Mouse (Mus musculus): ENCODE data around the gene Sult1d1. TPM values are rescaled to one million over a fixed set of nuclear protein-coding genes. Genes with fewer than 3 reads are reported as not detected.
"Not testable (repeated sequence)": the region's sequence is repeated elsewhere in the genome, so short reads cannot be mapped to it uniquely, and the experiment has no call there.

The Sult1d1 gene
- polyA plus RNA-seq, 1 experiment from 2014 or later = 3.4 TPM

DNA sequence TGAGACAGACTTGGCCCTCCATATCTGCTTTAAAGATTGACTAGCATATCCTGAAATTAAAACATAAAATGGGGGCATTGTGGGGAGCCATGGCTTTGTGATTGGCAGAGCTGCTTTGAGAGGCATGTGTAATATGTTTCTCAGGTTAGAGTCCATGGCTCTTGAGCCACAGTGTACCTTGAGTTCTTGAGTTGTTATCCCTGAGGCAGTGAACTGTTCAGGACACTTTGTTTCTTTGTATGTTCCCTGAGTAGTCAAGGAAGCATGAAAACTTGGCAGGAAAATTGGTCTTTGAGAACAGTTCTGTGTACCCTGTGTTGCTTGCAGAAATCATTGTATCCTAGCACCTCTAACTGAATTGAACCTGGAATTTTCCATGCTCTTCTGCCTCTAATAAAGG is 5.9 kb downstream of the Sult1d1 start:
- ATAC-seq (ENCODE audit: insufficient read depth) = no peak
- Histone ChIP-seq H3K9ac (no peak overlapping the region), H3K4me1 (replicated peaks) (no peaks in the 10 kb centered on the region), H3K36me3 (replicated peaks) (no peaks in the 10 kb centered on the region), H3K4me2 (no peak overlapping the region), H3K4me3 (replicated peaks) (no peak overlapping the region), H3K27ac (replicated peaks) (no peak overlapping the region), H3K9me3 (replicated peaks) (no peaks in the 10 kb centered on the region), H3K27me3 (no peaks in the 10 kb centered on the region)

DNA sequence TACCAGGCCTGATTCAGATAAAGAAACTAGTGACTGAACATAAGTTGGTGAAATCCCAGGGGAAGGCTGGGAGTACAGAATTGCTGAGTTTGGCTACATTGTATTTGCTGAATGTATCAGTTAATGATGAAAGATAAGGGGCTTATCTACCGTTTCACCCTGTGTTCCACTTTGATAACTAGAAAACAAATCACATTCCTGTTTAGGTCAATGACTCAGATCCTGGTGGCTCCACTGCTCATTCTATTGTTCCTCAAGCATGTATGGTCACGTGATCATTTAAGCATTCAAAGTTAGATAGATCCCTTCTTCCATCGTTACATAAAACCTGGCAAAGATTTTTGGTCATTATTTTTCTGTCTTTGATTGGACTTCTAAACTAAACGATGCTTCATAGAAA is 6.3 kb downstream of the Sult1d1 start:
- WGBS (ENCODE audit: insufficient replicate concordance) = 51% methylated on average over 4 of the region's 4 CpGs

DNA sequence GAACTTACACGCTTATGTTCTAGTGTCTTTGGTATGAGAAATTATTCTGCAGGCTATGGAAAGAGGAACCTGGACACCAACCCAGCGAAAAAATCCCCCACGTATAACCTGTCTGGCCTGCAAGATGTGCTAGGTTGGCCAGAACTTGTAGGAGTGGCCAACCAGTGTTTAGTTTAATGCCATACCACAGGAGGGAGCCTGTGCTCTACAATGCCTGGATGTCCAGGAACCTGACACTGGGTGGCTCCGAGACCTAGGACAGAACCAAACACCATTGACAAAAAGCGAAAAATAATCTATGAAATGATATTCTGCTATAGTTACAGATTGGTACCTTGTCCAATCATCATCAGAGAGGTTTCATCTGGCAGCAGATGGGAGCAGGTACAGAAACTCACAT is 8.7 kb downstream of the Sult1d1 start:
- Histone ChIP-seq H3K27me3 (no peaks in the 10 kb centered on the region), H3K4me2 (no peak overlapping the region), H3K9me3 (replicated peaks) (no peaks in the 10 kb centered on the region), H3K4me3 (replicated peaks) (no peak overlapping the region), H3K9ac (no peak overlapping the region), H3K27ac (replicated peaks) (no peak overlapping the region), H3K4me1 (replicated peaks) (no peaks in the 10 kb centered on the region), H3K36me3 (replicated peaks) (no peaks in the 10 kb centered on the region)
- ATAC-seq (ENCODE audit: insufficient read depth) = no peak
- WGBS (ENCODE audit: insufficient replicate concordance) = 55% methylated on average over 5 of the region's 5 CpGs

More for the DNA sequence above, 6.3 kb downstream of the Sult1d1 start:
- Histone ChIP-seq H3K36me3 (replicated peaks) (no peaks in the 10 kb centered on the region), H3K27me3 (no peaks in the 10 kb centered on the region), H3K4me1 (replicated peaks) (no peaks in the 10 kb centered on the region), H3K9ac (no peak overlapping the region), H3K27ac (replicated peaks) (no peak overlapping the region), H3K9me3 (replicated peaks) (no peaks in the 10 kb centered on the region), H3K4me2 (no peak overlapping the region), H3K4me3 (replicated peaks) (no peak overlapping the region)
- ATAC-seq (ENCODE audit: insufficient read depth) = no peak

DNA sequence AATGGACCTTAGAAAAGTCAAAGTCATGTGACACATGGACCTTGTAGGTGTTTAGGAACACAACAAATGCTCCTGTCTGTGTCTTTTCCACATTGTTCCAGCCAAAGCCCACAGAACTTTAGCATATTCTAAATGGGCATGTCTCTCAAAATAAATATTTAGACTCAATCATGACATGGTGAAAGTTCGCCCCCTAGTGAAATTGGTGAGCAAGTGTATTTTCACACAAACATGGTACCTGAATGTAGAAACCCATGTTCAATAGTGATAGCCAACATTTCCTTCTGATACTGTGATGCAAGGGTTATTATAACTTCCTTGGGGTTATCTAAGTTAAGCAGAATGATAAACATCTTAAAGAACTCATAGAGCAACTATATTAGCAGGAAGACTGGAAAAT is 17.9 kb downstream of the Sult1d1 start:
- H3K4me2 ChIP-seq = no peak overlapping the region
- H3K36me3 ChIP-seq (replicated peaks) = no peaks in the 10 kb centered on the region
- H3K4me1 ChIP-seq (replicated peaks) = no peaks in the 10 kb centered on the region
- no peak overlapping the region for H3K9ac ChIP-seq
- 24% methylated on average over 1 of the region's 1 CpGs for WGBS (ENCODE audit: insufficient replicate concordance)
- ATAC-seq (ENCODE audit: insufficient read depth) = no peak
- no peak overlapping the region for H3K27ac ChIP-seq (replicated peaks)
- H3K4me3 ChIP-seq (replicated peaks) = no peak overlapping the region
- H3K9me3 ChIP-seq (replicated peaks) = no peaks in the 10 kb centered on the region
- H3K27me3 ChIP-seq = no peaks in the 10 kb centered on the region

DNA sequence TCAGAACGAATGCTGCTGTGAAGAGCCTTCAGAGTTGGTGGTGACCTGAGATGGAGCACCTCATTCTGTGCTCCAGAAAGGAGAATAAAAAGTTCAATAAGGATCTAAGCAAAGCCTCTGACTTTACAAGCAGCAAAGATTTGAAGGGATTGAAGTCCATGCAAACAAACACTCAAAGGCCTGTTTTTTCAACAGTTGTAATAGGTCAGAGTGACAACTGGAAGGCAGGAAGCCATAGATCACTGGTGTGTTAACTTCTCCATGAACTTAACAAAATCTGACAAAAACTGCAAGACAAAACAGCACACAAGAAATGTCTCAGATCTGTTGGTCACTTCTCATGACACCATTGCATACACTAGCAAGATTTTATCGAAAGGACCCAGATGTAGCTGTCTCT is 30.7 kb downstream of the Sult1d1 start, which contains the start of gene Sult1b1:
Gene Sult1b1, minus strand, starts transcription at position 85 of the 400 bp plus-strand sequence.
- no peak within 1 kb of the TSS for H3K27ac ChIP-seq (replicated peaks)
- no peaks in the 10 kb centered on the region for H3K36me3 ChIP-seq (replicated peaks)
- H3K4me3 ChIP-seq (replicated peaks) = no peak within 1 kb of the TSS
- 72% methylated on average over 2 of the region's 2 CpGs for WGBS (ENCODE audit: insufficient replicate concordance)
- no peak within 1 kb of the TSS for H3K9ac ChIP-seq
- no peak for ATAC-seq (ENCODE audit: insufficient read depth)
- no peak within 1 kb of the TSS for H3K4me2 ChIP-seq
- H3K4me1 ChIP-seq (replicated peaks) = no peaks in the 10 kb centered on the region
- no peaks in the 10 kb centered on the region for H3K27me3 ChIP-seq
- H3K9me3 ChIP-seq (replicated peaks) = no peaks in the 10 kb centered on the region

DNA sequence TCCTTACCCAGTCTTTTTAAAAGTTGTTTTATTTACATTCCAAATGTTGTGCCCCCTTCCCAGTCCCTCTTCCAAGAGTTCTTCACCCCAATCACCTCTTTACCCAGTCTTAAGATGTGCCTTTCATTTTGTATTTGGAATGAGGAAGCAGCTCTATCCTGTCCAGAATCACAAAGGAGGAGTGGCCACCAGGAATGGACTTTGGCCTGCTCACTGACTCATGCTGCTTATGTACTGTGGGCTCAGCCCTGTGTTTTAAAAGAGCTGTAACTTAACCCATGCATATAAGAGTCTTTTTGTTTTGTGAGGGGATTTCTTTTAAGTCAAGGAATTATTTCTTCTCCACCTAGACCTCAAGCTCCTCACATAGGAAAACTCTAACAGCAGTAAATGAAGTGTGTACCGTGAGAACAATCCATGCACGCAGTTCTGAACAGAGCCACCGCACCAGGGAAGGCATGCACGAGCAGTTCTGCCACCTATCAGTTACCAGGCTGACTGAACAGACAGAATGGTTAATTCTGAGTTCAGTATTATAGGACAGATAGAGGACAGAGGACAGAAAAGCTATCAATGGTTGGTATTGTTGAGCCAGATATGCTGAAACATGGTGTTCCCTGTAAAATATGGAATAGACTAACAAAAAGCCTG is 32.7 kb downstream of the Sult1d1 start:
- Histone ChIP-seq H3K36me3 (replicated peaks) (no peaks in the 10 kb centered on the region), H3K27me3 (no peaks in the 10 kb centered on the region), H3K27ac (replicated peaks) (peak overlapping the region; percentile 38; the same call in 1 of the 2 replicates), H3K4me2 (no peak overlapping the region), H3K4me1 (replicated peaks) (no peaks in the 10 kb centered on the region), H3K9me3 (replicated peaks) (no peaks in the 10 kb centered on the region), H3K9ac (no peak overlapping the region), H3K4me3 (replicated peaks) (no peak overlapping the region)
- WGBS (ENCODE audit: insufficient replicate concordance) = 54% methylated on average over 4 of the region's 4 CpGs
- peak; percentile 73 for ATAC-seq (ENCODE audit: insufficient read depth)

DNA sequence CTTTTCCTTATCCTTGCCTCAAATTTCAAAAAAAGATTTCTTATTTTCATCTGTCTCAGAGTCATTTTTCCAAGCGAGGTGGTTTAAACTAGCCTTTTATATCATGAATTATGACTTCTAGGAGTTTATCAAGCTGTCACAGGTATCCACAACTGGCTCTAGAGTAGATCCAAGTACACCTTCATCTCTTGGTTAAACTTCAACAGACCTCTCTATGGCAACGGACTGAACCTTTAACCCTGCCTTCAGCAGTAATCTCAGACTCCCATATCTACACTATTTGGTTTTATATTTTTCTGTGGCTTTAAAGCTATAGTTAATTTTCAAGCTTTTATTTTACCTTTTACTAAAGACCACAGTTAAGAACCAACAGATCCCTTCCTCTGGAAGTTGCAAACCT is 36.5 kb downstream of the Sult1d1 start:
- peak; percentile 71 for ATAC-seq (ENCODE audit: insufficient read depth)
- no peaks in the 10 kb centered on the region for H3K9me3 ChIP-seq (replicated peaks)
- WGBS (ENCODE audit: insufficient replicate concordance) = 35% methylated on average over 2 of the region's 2 CpGs
- no peaks in the 10 kb centered on the region for H3K36me3 ChIP-seq (replicated peaks)
- no peak overlapping the region for H3K27ac ChIP-seq (replicated peaks)
- no peak overlapping the region for H3K4me3 ChIP-seq (replicated peaks)
- no peaks in the 10 kb centered on the region for H3K27me3 ChIP-seq
- H3K4me2 ChIP-seq = no peak overlapping the region
- no peak overlapping the region for H3K9ac ChIP-seq
- no peaks in the 10 kb centered on the region for H3K4me1 ChIP-seq (replicated peaks)

DNA sequence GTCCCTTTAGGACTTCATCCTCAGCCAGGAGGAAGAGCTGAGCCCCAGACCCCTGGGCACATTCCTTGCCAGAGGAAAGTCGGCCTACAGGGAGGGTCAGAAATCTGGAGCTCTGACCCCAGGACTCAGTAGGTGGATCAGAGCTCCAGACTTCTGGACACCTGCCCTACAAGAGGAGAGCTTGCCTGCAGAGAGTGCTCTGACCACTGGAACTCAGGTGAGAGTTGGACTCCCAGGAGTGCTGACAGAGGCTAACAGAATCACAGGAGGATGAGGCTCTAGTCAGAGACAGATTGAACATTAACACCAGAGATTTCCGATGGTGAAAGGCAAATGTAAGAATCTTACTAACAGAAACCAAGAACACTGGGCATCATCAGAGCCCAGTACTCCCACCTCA is 45.3 kb downstream of the Sult1d1 start:
- 59% methylated on average over 2 of the region's 2 CpGs for WGBS (ENCODE audit: insufficient replicate concordance)
- H3K4me3 ChIP-seq (replicated peaks) = not testable (repeated sequence)

DNA sequence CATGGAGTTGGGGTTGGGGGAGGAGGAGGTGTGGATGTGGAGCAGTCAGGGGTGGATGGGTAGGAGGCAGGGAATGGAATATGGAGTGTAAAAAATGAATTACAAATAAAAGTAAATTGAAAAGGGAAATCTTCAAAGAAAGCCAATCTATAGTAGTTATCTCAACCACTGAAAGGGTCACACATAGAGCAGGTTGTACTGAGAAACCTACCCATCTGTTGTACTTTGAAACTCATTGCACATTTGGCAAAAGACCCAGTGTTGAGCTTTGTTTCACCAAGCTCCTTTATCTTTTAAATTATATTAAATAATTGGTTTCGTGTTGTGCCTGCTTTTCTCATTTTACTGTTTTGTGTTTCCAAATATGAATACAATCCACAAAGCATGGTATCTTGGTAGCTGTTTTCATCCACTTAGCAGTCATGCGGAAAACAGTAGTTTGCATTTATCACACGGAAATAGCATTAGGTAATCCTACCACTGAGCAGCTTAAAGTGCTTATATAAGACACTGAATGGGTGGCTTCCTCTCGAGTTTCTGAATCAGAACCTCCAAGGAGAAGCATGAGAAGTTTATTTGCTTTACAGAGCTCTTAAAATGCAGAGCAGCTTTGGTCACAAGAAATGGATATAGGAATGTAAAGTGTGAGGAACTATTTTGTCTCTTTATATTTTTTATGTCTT is 62.9 kb downstream of the Sult1d1 start:
- no peak overlapping the region for H3K4me2 ChIP-seq
- no peaks in the 10 kb centered on the region for H3K27me3 ChIP-seq
- no peaks in the 10 kb centered on the region for H3K36me3 ChIP-seq (replicated peaks)
- H3K9ac ChIP-seq = no peak overlapping the region
- no peak for ATAC-seq (ENCODE audit: insufficient read depth)
- H3K4me3 ChIP-seq (replicated peaks) = no peak overlapping the region
- no peak overlapping the region for H3K27ac ChIP-seq (replicated peaks)
- H3K9me3 ChIP-seq (replicated peaks) = no peaks in the 10 kb centered on the region
- no peaks in the 10 kb centered on the region for H3K4me1 ChIP-seq (replicated peaks)
- WGBS (ENCODE audit: insufficient replicate concordance) = 45% methylated on average over 4 of the region's 4 CpGs

More for the DNA sequence above, 45.3 kb downstream of the Sult1d1 start:
- ATAC-seq (ENCODE audit: insufficient read depth); H3K9ac ChIP-seq; H3K27me3 ChIP-seq; H3K9me3 ChIP-seq (replicated peaks); H3K36me3 ChIP-seq (replicated peaks); H3K4me2 ChIP-seq; H3K4me1 ChIP-seq (replicated peaks); H3K27ac ChIP-seq (replicated peaks): not testable (repeated sequence)

Small RNAs within 50 kb of the gene (microRNA-seq; reads per million reads assigned to microRNA genes)
- 6.6 reads per million, percentile 22 among the genes with 10 or more reads in this experiment for gene Mir3969

Other genes starting within 250 kb of the Sult1d1 start
- 0.07 TPM in 1 of 2 replicates, not detected in the other for gene Ugt2a3, start 231.8 kb downstream of the Sult1d1 start, polyA plus RNA-seq (2015; fragmentation: Nextera tagmentation; extraction: Ambion mirVana)
- not detected in 2 replicates for gene Ugt2b38, start 144.8 kb downstream of the Sult1d1 start, polyA plus RNA-seq (2015; fragmentation: Nextera tagmentation; extraction: Ambion mirVana)
- not detected in 2 replicates for gene Ugt2a2, start 86.8 kb downstream of the Sult1d1 start, polyA plus RNA-seq (2015; fragmentation: Nextera tagmentation; extraction: Ambion mirVana)
- gene Gm43638, start 82.2 kb downstream of the Sult1d1 start, polyA plus RNA-seq (2015; fragmentation: Nextera tagmentation; extraction: Ambion mirVana) = not detected in 2 replicates
- not detected in 2 replicates for gene Ugt2a1, start 78.2 kb downstream of the Sult1d1 start, polyA plus RNA-seq (2015; fragmentation: Nextera tagmentation; extraction: Ambion mirVana)
- 0.91 and 1.2 TPM in 2 replicates for gene Sult1b1, start 30.8 kb downstream of the Sult1d1 start, polyA plus RNA-seq (2015; fragmentation: Nextera tagmentation; extraction: Ambion mirVana)
- gene Sult1e1, start 22.6 kb upstream of the Sult1d1 start, polyA plus RNA-seq (2015; fragmentation: Nextera tagmentation; extraction: Ambion mirVana) = not detected in 2 replicates
- gene Csn1s1, start 97.2 kb upstream of the Sult1d1 start, polyA plus RNA-seq (2015; fragmentation: Nextera tagmentation; extraction: Ambion mirVana) = not detected in 2 replicates
- not detected in 2 replicates for gene Csn2, start 130.6 kb upstream of the Sult1d1 start, polyA plus RNA-seq (2015; fragmentation: Nextera tagmentation; extraction: Ambion mirVana)
- gene Csn1s2a, start 205.5 kb upstream of the Sult1d1 start, polyA plus RNA-seq (2015; fragmentation: Nextera tagmentation; extraction: Ambion mirVana) = not detected in 2 replicates
- gene Csn1s2b, start 239.1 kb upstream of the Sult1d1 start, polyA plus RNA-seq (2015; fragmentation: Nextera tagmentation; extraction: Ambion mirVana) = not detected in 2 replicates